Mouse (Mus musculus) stomach, postnatal 0 days (tissue): ENCODE data around the gene Ppp1r7. TPM values are rescaled to one million over a fixed set of nuclear protein-coding genes. Genes with fewer than 3 reads are reported as not detected.
A peak's percentile ranks its signal among the peaks of the same experiment; 100 is the strongest.

ENCODE experiments used
- ATAC-seq: fragments of 200-750 bp; cut with Nextera tagmentation; 2 replicates; pipeline ENCODE4 v1.8.0; 2017; ENCODE audit not compliant: low FRiP score, low TSS enrichment
- DNase-seq: peaks from one replicate; pipeline ENCODE4 v3.0.0-alpha.2; 2016; ENCODE audit warnings: low spot score
- H3K27ac ChIP-seq: fragments of 300-500 bp; sonication (generic); replicated peaks from 2 replicates; pipeline ENCODE4 v1.5.1; 2014; ENCODE audit warnings: mild to moderate bottlenecking, control low read depth
- H3K27me3 ChIP-seq: fragments of 300-500 bp; sonication (generic); 2 replicates; pipeline ENCODE4 v1.6.1; 2014; ENCODE audit warnings: low read length; ENCODE audit not compliant: control insufficient read depth, insufficient read depth
- H3K36me3 ChIP-seq: fragments of 300-500 bp; sonication (generic); 2 replicates; pipeline ENCODE4 v1.6.1; 2014; ENCODE audit warnings: low read length, mixed read lengths; ENCODE audit not compliant: control insufficient read depth, insufficient read depth
- H3K4me1 ChIP-seq: fragments of 300-500 bp; sonication (generic); replicated peaks from 2 replicates; pipeline ENCODE4 v1.6.1; 2014; ENCODE audit warnings: antibody characterized with exemption; ENCODE audit not compliant: control insufficient read depth, insufficient read depth
- H3K4me2 ChIP-seq: fragments of 300-500 bp; sonication (generic); replicated peaks from 2 replicates; pipeline ENCODE4 v1.6.1; 2014; ENCODE audit warnings: low read depth, mild to moderate bottlenecking, control low read depth, moderate library complexity
- H3K4me3 ChIP-seq: fragments of 300-500 bp; sonication (generic); 2 replicates; pipeline ENCODE4 v1.5.1; 2014; ENCODE audit warnings: low read depth, low read length, control low read depth
- H3K9ac ChIP-seq: fragments of 300-500 bp; sonication (generic); 2 replicates; pipeline ENCODE4 v1.6.1; 2014; ENCODE audit warnings: mild to moderate bottlenecking, low read length, control low read depth, mixed read lengths
- H3K9me3 ChIP-seq: fragments of 300-500 bp; sonication (generic); 2 replicates; pipeline ENCODE4 v1.6.1; 2016; ENCODE audit warnings: low read length; ENCODE audit not compliant: control insufficient read depth
- CTCF ChIP-seq: IDR thresholded peaks from 2 replicates; pipeline ENCODE4 v1.5.1; 2016; ENCODE audit warnings: antibody characterized with exemption, low read depth, mild to moderate bottlenecking, moderate library complexity
- EP300 ChIP-seq: optimal IDR thresholded peaks from 2 replicates; pipeline ENCODE3; 2016; ENCODE audit warnings: antibody characterized with exemption
- WGBS: fragments of 180-500 bp; shearing (Covaris S2); extraction: QIAGEN DNeasy Blood & Tissue Kit; methylation state at CpG from one replicate; pipeline ENCODE4 v1.1.7; 2014; 5-methylcytosine and 5-hydroxymethylcytosine counted together
- polyA plus RNA-seq: library from polyadenylated mRNA; unstranded; fragments of >200 nt; fragmentation: Nextera tagmentation; extraction: Ambion mirVana; gene quantifications from 2 replicates; pipeline ENCODE4 v1.2.1, GENCODE M21; 2015

Gene Ppp1r7
- polyA plus RNA-seq, 1 experiment from 2014 or later: 37.8 TPM

DNA sequence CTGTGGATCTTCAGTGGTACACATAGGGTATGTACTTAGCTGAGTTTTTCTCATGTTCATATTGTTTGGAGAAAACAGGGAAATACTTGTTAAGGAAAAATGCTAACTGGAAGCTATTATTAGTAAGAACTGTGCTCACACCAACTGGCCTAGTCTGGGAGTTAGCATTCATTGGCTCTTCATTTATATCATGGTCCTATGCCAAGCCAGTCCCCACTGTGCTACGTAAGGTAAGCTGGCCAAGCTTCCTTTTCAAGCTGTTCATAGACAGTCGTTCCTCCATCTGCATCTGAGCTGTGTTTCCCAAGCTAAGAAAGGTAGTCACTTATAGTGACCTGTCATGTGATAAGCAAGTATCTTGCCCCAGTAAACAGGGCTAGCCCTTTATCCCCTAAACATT, 10.1 kb downstream of the Ppp1r7 start:
- no peaks in the 10 kb centered on the region for H3K27me3 ChIP-seq
- no peak overlapping the region for H3K27ac ChIP-seq
- no peak overlapping the region for H3K9ac ChIP-seq
- no peaks in the 10 kb centered on the region for H3K4me1 ChIP-seq
- H3K36me3 ChIP-seq: peaks cover 9% of the 10 kb centered on the region
- TF ChIP-seq EP300 (no peak), CTCF (no peak)
- H3K9me3 ChIP-seq: no peaks in the 10 kb centered on the region
- H3K4me2 ChIP-seq: no peak overlapping the region
- DNase-seq (no peak), ATAC-seq (no peak)
- H3K4me3 ChIP-seq: no peak overlapping the region
- 85% methylated on average over 2 of the region's 2 CpGs for WGBS

DNA sequence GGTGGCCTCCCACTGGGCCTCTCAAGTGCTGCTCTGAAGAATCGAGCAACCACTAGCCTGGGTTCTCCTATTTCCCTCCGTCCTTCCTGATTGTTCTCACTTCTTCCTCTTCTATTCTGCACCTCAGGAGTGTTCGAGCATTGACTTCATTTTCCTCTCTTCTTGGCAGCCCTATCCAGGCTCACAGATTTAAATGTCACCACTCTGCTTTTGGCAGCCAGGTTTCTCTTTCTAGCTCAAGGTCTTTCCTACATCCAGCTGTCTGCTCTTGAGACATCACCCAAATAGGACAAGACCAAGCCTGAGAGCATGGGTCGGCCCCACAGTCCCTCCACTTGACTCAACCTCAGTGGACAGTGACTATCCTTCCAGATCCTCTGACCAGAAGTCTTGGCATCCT, 20.0 kb downstream of the Ppp1r7 start:
- H3K36me3 ChIP-seq: peaks cover 15% of the 10 kb centered on the region

DNA sequence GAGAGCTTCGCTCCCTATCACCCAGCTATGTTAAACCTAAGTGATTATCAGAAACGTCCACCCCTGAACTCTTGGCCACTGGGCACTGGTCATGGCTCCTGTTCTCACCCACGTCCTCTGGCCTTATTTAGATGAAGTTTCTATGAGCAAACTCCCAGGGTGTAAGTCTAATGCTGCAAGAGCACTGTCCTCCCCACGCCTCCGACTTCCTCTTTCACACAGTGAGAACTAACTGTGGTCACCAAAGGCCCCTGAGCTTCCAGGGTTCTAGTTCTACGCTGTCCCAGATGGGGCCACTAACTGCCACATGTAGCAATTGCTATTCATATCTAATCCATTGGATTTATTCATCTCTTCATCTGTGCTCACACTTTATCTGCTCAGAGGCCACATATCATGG, 23.0 kb downstream of the Ppp1r7 start:
- TF ChIP-seq CTCF: no peak
- no peak for TF ChIP-seq EP300
- 90% methylated on average over 6 of the region's 6 CpGs for WGBS
- H3K27me3 ChIP-seq: no peaks in the 10 kb centered on the region
- no peak overlapping the region for H3K9ac ChIP-seq
- peaks cover 15% of the 10 kb centered on the region for H3K36me3 ChIP-seq
- H3K4me2 ChIP-seq: no peak overlapping the region
- no peaks in the 10 kb centered on the region for H3K9me3 ChIP-seq
- no peak for ATAC-seq
- DNase-seq: no peak
- no peak overlapping the region for H3K27ac ChIP-seq
- no peak overlapping the region for H3K4me3 ChIP-seq
- no peaks in the 10 kb centered on the region for H3K4me1 ChIP-seq

More for the DNA sequence above, 20.0 kb downstream of the Ppp1r7 start:
- no peaks in the 10 kb centered on the region for H3K4me1 ChIP-seq
- DNase-seq (no peak), ATAC-seq (no peak)
- H3K27ac ChIP-seq: no peak overlapping the region
- no peak overlapping the region for H3K4me2 ChIP-seq
- TF ChIP-seq CTCF: no peak
- TF ChIP-seq EP300: no peak
- H3K9ac ChIP-seq: no peak overlapping the region
- no peak overlapping the region for H3K4me3 ChIP-seq
- 85% methylated on average over 4 of the region's 4 CpGs for WGBS
- no peaks in the 10 kb centered on the region for H3K27me3 ChIP-seq
- H3K9me3 ChIP-seq: no peaks in the 10 kb centered on the region

DNA sequence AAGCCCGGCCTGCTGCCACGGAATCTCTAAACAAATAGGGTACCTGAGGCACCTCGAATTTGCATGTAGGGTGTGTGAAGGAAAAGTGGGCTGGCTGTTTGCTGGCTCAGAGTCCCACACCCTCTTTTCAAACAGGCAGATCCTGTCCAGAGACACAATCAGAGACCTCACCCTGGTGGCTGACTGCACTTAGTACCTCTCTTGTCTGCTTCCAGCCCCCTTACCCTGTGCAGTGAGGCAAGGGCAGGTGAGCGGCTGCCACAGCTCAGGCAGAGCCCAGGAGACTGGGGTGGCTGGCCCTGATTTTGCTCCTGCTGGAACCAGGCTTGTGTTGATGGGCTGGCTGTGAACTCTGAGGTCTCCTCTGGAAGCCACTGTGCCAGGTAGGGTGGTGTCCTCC, 31.0 kb downstream of the Ppp1r7 start, which contains the start of gene Ano7:
Ano7 (plus strand) TSS at position 266 of the 400 bp plus-strand sequence.
- Histone ChIP-seq H3K4me2 (peak within 1 kb of the TSS; percentile 34), H3K4me1 (no peaks in the 10 kb centered on the region), H3K4me3 (no peak within 1 kb of the TSS), H3K36me3 (no peaks in the 10 kb centered on the region), H3K9ac (peak within 1 kb of the TSS; percentile 32; the same call in 1 of the 2 replicates), H3K27me3 (no peaks in the 10 kb centered on the region), H3K27ac (peak within 1 kb of the TSS; percentile 45; the same call in 1 of the 2 replicates), H3K9me3 (no peaks in the 10 kb centered on the region)
- ATAC-seq: peak; percentile 85
- 40% methylated on average over 4 of the region's 4 CpGs for WGBS
- TF ChIP-seq CTCF (peak; percentile 42), EP300 (no peak)
- peak; percentile 62 for DNase-seq

GRCm38 (mm10) chr1:93377307-93377706, 34.7 kb downstream of the Ppp1r7 start:
- H3K4me1 ChIP-seq: no peaks in the 10 kb centered on the region
- no peak overlapping the region for H3K9ac ChIP-seq
- no peak overlapping the region for H3K4me2 ChIP-seq
- WGBS: 51% methylated on average over 5 of the region's 5 CpGs
- no peaks in the 10 kb centered on the region for H3K9me3 ChIP-seq
- ATAC-seq (no peak), DNase-seq (no peak)
- no peak for TF ChIP-seq EP300
- no peak for TF ChIP-seq CTCF
- no peaks in the 10 kb centered on the region for H3K27me3 ChIP-seq
- H3K27ac ChIP-seq: no peak overlapping the region
- H3K4me3 ChIP-seq: no peak overlapping the region
- no peaks in the 10 kb centered on the region for H3K36me3 ChIP-seq

GRCm38 (mm10) chr1:93379117-93379516, 36.5 kb downstream of the Ppp1r7 start:
- 77% methylated on average over 5 of the region's 5 CpGs for WGBS
- H3K4me2 ChIP-seq: no peak overlapping the region
- H3K9ac ChIP-seq: no peak overlapping the region
- TF ChIP-seq CTCF (0 out of 2 replicates have a peak, but pooled peaks have one; percentile 21), EP300 (no peak)
- no peak overlapping the region for H3K27ac ChIP-seq
- DNase-seq (no peak), ATAC-seq (no peak)
- H3K9me3 ChIP-seq: no peaks in the 10 kb centered on the region
- no peaks in the 10 kb centered on the region for H3K4me1 ChIP-seq
- no peaks in the 10 kb centered on the region for H3K36me3 ChIP-seq
- H3K4me3 ChIP-seq: no peak overlapping the region
- H3K27me3 ChIP-seq: no peaks in the 10 kb centered on the region
